Mouse (Mus musculus) lung, postnatal 25 days (tissue): ENCODE measurements around the gene Pappa2.
A peak's percentile ranks its signal among the peaks of the same experiment; 100 is the strongest.

ENCODE experiments used
- DNase-seq: peaks from one replicate; pipeline ENCODE4 v3.0.0; 2022; ENCODE audit warnings: low spot score

Gene Pappa2

GRCm38 (mm10) chr1:158980390-158980789 lies at the start of gene Pappa2:
TSS of gene Pappa2 (minus strand) at chr1:158980490.
- no peak for DNase-seq

DNA sequence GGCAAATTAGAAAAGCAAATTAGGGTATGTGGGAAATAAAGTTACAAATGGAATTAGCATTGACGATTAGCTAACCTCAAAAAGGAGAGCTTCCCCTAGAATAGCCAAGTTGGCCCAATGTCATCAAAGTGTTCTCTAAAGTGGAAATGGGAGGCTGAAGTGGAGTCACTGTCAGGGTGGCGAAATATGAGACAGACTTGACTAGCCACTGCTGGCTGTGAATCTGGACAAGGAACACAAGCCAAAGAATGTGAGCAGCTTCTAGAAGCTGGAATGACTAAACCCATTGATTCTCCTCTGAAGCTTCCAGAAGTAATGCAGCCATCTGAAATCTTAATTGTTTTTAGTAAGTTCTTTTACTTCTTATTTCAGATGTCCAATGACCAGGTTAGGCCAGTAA lies 48.8 kb upstream of the Pappa2 start:
- DNase-seq: no peak

DNA sequence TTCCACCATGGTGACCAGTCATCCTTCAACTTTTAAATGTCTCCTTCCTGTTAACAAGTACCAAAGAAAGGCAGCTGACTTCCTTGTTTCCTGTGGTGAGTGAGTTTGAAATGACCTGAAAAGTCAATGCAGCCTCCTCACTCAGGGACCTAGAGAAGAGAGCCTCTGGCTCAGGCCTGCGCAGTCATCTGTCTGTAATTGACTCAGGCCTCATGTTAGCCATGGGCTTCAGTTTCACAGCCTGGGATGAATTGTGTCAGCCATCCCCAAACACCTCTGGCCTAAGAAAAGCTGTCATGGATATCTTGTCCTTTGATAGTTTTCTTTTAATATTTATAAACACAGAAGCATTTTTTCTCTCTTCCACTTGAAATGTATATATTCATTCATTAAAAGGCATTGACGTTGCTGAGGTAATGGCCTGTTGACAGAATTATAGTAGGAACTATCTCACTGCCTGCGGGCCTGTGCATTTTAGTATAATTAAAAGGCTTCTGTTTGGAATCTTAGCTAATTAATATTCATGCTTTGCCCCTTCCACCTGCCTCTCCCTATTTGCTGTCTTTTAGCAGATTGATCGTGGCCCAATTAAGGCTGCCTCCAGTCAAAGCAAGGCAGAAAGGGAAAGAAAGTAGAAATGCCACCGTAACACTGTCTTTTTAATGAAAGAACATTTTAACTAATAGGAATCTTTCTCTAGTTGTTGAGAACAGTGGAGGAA lies 34.8 kb upstream of the Pappa2 start:
- no peak for DNase-seq

GRCm38 (mm10) chr1:158987042-158987441 lies 6.8 kb upstream of the Pappa2 start:
- DNase-seq: no peak

DNA sequence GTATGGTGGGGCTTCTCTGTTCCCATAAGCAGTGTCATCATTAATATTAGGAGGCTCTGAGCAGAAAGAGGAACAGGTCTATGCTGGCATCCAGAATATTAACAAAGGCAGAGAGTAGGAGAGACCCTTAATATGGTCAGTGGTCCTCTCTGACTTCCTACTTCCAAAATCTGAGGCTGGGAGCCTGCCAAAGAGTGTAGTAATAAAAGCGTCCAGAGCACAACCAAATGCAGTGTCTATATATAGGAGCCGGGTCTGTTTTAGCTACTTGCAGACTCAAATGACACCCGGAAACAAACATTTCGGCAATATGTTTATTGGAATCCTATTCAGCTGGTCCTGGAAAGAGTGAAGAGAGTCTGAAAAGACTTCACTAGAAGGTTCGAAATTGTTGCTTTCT lies 17.9 kb downstream of the Pappa2 start:
- DNase-seq: no peak

DNA sequence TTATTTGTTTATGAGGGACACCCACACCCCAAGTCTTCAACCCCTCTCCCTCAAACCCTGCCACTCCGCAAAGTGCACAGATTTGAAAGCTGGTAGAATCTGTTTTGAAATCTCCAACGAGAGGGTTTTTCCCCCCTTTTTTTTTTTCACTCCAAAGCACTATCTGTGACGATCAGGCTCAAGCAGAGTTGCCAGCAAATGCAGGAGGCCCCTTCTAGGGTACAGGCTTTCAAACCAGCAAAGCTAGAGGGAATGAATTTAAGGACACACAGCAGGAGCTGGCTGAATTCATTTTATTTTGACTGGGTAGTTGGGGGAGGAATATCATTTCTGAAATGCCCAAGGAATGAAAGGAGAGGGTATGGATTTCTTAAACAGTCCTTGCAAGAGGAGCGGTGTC lies 19.3 kb downstream of the Pappa2 start:
- no peak for DNase-seq

GRCm38 (mm10) chr1:158960549-158960948 lies 19.7 kb downstream of the Pappa2 start:
- no peak for DNase-seq

DNA sequence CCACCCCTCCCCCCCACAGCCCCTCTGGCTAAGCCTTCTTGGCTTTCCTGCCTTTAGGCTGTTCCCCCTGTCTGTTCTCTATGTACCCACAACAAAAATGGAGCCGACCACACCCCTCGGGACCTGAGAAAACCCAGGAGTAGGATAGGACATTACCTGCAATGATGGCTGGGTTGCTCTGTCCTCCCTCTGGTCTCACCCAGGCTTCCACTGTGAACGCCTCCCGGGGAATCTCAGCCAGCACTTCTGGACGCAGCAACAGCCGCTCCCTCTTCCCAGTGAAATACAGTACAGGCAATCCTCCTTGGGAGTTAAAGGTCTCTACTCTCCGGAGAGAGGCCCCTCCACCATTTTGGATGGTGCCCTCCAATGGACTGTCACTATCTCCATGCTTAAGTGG lies 23.9 kb downstream of the Pappa2 start:
- no peak for DNase-seq

GRCm38 (mm10) chr1:158954785-158955184 lies 25.5 kb downstream of the Pappa2 start:
- no peak for DNase-seq

DNA sequence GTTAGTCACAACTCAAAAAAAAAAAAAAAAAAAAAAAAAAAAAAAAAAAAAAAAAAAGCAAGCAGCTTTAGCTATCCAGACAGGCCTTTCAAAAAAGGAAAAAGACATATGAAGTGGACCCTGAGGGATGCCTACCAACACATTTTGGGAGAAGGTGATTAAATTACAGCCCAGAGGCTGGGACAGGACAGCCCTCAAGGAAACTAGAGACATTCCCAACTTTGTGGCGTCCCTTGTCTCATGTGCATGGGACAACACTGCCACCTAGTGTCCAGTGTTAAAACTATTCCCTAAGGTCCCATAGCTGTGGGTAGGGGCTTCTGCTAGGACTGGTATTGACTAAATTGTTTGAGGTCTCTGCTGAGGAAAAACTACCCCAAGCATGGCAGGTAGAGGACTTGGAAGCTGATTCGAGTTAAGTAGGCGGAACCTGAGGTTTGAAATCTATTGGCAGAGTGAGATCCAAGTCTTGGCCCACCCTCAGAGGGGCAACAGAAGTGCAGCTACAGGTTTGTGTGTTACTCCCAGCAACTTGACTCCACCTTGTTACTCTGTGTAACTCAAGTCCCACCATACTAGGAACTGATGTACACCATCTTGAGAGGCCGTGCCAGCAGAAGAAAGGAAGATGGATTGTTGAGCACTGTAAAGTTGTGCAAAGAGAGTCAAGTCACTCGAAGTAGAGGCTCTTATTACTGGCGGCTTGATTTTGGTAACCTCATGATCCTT lies 26.6 kb downstream of the Pappa2 start:
- peak; percentile 68 for DNase-seq

GRCm38 (mm10) chr1:158949041-158949440 lies 31.2 kb downstream of the Pappa2 start:
- no peak for DNase-seq

DNA sequence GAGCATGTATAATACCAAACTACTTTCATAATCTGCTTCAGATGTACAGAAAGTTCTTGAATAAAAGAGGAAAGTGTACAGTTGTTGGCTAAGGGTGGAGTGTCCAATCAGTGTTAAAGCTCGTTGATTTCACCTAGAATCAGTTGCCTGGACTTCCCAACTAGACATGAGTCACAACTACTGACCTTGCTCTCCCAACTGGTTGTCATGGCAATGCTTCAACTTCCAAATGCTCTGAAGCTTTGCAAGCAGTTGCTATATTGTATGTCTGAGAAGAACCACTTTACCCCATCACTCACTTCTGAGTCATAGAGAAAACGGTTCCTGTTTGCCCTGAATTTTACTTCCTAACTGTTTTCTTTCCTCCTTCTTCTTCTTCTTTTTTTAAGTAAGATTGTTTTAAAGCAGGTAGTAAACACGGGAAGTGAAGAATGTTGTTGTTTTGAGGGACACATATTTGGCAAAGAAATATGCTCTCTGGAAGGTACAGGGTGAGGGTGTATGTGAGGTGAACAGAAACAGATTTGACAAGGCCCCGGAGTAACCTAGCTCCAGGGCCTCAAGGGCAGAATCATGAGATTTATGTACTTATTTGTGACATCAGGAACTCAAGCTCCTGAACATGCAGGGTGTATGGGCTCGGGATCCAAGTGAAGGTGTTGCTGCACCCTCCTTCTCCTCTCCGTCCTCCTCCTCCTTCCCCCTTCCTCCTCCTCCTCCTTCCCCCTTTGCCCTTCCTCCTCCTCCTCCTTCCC lies 32.1 kb downstream of the Pappa2 start:
- DNase-seq: peak; percentile 1

DNA sequence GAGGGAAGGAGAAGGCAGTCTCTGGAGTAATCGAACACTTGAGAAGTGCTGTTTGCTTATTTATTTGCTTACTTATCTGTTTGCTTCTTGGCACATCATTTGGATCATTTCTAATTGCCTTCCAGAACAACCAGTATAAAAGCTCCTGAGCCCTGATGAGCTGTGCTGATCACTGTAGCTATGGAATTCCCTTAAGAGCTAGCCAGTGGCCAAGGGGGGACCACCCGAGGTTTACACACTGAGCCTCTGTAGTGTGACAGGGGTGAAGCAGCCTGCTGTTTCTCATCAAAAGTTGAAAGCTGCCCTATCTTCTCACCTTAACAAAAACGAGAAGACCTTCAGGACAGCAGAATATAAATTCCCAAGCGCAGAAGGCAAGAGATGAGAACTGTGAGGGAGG lies 35.4 kb downstream of the Pappa2 start:
- DNase-seq: no peak

DNA sequence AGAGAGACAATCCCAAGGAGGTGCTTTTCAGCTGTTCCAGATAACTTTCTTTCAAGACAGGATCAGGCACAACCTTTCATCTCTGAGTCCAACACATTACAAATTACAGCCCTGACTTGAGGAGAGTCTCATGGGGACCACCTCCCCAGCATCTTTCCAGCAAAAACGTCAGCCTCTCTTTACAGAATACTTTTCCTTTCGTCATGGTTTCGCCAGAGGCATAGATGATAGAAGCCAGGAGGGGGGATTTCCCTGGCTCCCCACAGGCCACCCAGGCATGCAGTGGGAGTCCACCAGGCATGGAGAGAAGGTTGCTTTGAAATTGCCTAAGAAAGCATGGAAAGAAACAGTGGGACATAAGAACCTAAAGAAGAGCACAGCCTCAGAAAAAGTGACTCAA lies 37.4 kb downstream of the Pappa2 start:
- DNase-seq: no peak

DNA sequence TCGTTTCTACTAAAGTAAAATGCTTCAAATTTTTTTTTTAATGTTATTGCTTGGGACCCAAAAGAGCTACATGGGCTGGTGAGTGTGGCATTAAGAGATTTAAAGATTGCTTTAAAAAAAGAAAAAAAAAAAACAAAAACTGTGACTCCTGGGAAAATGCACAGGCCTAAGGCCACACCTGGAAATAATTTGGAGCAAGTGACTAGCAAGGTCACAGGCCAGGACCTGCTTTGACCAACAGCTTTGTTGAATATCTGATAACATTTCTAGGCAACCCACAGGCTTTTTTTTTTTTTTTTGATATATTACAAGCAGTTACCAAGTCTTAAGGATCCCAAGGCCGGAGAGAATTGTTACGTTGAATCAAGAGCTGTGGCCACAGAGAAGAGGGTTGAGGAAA lies 39.3 kb downstream of the Pappa2 start:
- no peak for DNase-seq

GRCm38 (mm10) chr1:158934447-158934846 lies 45.8 kb downstream of the Pappa2 start:
- DNase-seq: no peak

GRCm38 (mm10) chr1:158931202-158931827 lies 49.0 kb downstream of the Pappa2 start:
- no peak for DNase-seq

DNA sequence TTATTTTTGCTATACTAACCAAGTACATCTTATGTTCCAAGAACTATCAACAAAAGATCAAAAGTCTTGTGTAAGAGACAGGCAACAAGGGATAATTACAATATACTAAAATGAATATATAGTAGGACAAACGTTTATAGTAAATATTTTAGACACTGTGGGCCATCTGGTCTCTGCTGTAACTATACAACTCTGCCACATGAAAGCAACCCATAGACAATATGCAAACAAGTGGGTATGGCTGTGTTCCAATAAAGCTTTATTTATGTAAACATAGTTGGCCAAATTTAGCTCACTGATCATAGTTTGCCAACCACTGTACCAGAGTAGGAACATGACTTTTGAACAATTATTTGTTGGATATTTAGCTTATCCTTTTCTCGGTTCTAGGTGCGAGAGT lies 50.9 kb downstream of the Pappa2 start:
- no peak for DNase-seq

- no peak for DNase-seq
These were observed 59.8 kb downstream of the Pappa2 start for GRCm38 (mm10) chr1:158920451-158920850.

DNA sequence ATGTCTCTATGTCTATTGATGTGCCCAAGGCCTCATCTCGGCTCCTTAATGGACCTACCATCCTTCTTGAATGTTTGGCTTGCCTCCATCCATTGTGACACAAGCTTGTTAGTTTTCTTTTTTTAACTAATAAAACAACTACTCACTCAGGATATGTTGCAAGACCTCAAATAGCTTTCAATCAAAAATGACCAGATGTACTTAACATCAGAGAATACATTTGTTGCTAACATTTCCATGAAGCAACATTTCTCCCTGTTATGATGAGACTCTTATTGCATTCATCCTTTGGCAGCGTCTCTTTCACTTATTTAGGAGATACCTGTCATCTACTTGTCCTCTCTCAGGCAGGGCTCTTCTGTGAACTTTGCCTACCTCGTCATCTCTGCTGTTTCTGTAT lies 61.4 kb downstream of the Pappa2 start:
- no peak for DNase-seq

DNA sequence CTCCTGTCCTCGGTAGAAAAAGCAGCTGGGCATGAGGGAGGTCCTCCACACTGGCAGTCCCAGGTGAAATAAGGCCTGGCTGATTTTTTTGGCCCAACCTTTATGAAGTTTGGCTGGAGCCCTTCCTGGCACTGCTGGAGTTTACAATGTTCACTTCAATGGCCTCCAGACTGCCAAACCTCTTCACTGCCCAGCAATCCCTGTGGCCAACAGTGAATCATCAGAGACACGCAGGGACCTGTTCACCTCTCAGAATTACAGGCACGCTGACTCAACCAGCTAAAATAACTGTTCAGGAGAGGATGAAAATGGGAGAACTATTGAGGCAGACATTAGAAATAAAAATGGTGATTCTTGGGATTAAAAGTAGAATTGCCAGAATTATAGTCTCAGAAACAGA lies 63.2 kb downstream of the Pappa2 start:
- DNase-seq: no peak

GRCm38 (mm10) chr1:158915592-158915991 lies 64.7 kb downstream of the Pappa2 start:
- no peak for DNase-seq

- no peak for DNase-seq
These were observed 69.6 kb downstream of the Pappa2 start for GRCm38 (mm10) chr1:158910661-158911060.
